Mouse (Mus musculus) embryo, embryonic 11 days (tissue): Measurements from ENCODE around the gene Fcnb.

Experiments
- DNase-seq: peaks from one replicate; pipeline ENCODE4 v3.0.0-alpha.2; 2015

Gene Fcnb

GRCm38 (mm10) chr2:28075616-28076187 lies 9.0 kb downstream of the Fcnb start:
- no peak for DNase-seq

DNA sequence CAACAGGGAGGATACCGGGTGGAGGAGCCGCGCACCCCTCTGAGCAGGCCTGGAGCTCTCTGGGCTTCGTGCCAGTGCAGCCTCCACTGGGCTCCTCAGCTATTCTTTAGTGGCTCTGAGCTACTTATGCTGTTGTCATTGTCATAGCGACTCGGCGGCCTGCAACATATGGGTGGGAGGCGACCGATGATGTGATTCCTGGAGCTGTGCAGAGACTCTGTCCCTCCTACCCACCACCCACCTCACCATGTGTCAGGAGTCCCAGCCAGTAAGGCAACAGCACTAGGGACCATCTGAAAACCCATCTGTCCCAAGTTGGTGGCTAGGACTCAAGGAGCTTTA lies 16.2 kb downstream of the Fcnb start:
- DNase-seq: no peak

- no peak for DNase-seq
Observed at GRCm38 (mm10) chr2:28067821-28068536, 16.7 kb downstream of the Fcnb start.

GRCm38 (mm10) chr2:28067175-28067574 lies 17.5 kb downstream of the Fcnb start:
- no peak for DNase-seq

- no peak for DNase-seq
Observed at GRCm38 (mm10) chr2:28066686-28067085, 18.0 kb downstream of the Fcnb start.

DNA sequence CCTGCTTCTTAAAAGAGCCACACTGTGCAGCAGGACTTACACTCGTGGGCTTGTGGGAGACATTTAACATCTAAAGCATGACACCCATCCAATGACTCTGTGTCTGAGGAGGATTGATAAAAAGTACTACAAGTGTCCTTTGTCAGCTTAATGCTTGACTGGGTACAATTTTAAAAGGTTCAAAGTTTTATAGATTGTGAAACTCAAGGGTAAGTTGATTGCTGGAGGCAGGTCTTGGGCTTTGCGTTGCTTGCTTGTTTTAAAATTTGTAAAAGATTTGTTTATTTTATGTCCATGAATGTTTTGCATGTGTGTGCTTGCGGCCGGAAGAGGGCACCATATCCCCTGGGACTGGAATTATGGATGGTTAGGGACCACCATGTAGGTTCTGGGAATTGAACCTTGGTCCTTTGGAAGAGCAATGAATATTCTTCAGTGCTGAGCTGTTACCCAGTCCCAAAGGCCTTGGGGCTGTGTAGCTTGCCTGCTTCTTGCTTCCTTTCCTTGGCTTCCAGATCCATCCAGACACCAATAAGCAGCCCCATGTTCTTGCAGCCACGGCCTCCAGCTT lies 19.5 kb downstream of the Fcnb start:
- no peak for DNase-seq

- no peak for DNase-seq
Observed at GRCm38 (mm10) chr2:28064339-28065080, 20.2 kb downstream of the Fcnb start.

- DNase-seq: no peak
Observed at GRCm38 (mm10) chr2:28063711-28064338, 20.9 kb downstream of the Fcnb start.

DNA sequence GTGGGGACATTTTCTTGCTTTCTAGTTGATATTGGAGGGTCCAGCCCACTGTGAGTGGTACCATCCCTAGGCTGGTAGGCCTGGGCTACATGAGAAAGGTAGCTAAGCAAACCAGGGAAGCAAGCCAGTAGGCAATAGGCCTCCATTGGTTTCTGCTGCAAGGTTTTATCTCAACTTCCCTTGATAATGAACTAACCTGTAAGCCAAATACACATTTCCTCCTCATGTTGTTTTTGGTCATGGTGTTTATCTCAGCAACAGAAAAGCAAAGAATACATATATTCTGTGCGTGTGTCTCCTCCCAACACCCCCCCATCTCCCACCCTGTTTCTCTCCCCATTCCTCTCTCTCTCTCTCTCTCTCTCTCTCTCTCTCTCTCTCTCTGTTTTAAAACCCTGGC lies 24.8 kb downstream of the Fcnb start:
- DNase-seq: no peak

DNA sequence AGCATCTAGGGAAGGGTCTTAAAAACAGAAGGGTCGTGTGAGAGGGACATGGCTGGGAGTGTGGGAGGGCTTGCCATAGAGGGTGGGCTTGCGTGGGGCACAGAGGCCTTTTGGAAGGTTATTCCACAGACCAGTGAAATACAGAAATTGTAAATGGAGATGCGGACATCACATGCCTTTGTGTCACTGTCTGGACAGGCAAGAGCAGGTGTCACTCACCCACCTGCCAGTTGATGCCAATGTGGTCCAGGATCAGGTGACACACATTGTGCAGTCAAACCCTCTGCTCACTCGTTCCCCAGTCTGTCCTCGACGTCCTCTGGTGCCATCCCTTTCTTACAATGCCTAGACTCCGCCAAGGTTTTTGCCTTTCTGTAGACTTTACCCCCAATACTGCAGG lies 37.6 kb downstream of the Fcnb start:
- no peak for DNase-seq

GRCm38 (mm10) chr2:28046311-28046710 lies 38.4 kb downstream of the Fcnb start:
- DNase-seq: no peak

DNA sequence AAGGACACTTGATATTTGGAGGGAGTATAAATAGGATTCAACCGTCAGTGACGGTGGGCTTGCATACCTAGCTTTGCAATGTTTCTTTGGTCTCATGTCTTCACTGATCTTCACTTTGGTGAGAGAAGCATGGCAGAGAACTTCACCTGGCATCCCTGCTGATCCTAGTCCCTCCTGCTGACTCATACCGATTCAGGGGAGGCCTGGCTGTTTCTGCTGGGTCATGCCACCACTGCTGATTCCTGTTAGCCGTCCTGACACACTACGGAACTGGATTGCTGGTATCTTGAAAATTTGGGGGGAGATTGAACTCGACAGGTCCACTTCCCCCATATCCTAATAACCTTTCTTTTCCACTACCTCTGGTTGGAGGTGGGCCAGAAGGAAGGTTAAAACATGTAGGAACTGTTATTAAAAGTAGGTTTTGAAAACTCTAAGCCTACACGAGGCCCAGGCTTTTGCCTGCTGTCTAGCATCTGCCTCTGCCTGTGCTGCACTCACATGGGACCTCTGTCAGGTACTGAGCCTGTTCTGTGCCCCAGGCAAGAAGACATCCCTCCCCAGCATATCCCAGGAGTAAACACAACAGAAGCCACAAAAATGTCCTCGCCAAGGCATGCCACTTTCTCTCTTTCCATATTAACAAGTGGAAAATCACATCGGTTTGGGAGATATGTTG lies 39.6 kb downstream of the Fcnb start:
- no peak for DNase-seq

GRCm38 (mm10) chr2:28040466-28040865 lies 44.2 kb downstream of the Fcnb start:
- no peak for DNase-seq

- no peak for DNase-seq
Observed at GRCm38 (mm10) chr2:28039647-28040325, 44.9 kb downstream of the Fcnb start.

DNA sequence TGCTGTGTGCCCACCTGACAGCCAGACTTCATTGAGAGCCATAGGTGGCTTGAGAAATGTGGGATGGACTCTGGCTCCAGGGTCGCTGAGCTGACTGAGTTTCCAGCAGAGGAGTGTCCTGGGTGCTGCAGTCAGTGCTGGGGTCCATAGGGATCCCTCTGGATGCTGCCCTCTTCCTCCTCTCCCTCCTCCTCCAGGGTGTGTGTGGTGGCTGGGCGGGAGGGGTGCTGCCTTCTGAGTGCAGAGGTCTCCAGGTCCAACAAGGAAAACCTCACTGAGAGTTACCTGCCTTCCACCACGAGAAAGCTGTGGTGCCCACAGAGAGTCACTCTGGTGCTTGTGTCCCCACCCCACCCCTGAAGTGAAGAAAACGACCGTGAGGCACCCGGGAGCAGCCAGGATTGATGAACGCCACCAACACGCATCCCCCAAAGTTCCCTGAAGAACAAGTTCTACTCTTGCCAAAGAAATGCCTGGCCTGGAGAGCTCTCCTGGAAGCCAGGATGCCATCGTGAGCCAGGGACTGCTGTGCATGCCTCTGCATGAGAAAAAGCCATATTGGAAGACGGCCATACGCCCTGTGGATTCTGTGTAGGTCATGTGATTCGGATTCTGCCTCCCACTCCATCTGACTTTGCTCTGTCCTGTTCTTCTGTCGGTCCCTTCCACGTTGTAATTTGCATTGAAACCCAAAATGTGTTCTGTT lies 46.1 kb downstream of the Fcnb start:
- DNase-seq: no peak

- DNase-seq: no peak
Observed at GRCm38 (mm10) chr2:28037505-28038390, 46.9 kb downstream of the Fcnb start.

DNA sequence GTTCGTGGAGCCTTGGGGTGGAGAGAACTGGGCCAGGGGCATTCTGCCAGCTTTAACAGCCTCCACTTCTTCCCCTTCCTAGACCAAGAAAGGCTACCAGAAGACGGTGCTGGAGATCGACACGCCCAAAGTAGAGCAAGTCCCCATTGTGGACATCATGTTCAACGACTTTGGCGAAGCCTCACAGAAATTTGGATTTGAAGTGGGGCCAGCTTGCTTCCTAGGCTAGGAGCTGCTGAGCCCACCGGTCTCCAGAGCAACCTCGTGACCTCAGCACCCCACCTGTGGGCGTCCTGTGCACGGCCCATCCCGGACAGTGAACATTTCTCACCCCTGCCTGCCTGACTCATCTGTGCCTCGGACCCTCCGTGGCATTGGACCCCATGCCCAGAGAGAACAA lies 47.9 kb downstream of the Fcnb start:
- no peak for DNase-seq

DNA sequence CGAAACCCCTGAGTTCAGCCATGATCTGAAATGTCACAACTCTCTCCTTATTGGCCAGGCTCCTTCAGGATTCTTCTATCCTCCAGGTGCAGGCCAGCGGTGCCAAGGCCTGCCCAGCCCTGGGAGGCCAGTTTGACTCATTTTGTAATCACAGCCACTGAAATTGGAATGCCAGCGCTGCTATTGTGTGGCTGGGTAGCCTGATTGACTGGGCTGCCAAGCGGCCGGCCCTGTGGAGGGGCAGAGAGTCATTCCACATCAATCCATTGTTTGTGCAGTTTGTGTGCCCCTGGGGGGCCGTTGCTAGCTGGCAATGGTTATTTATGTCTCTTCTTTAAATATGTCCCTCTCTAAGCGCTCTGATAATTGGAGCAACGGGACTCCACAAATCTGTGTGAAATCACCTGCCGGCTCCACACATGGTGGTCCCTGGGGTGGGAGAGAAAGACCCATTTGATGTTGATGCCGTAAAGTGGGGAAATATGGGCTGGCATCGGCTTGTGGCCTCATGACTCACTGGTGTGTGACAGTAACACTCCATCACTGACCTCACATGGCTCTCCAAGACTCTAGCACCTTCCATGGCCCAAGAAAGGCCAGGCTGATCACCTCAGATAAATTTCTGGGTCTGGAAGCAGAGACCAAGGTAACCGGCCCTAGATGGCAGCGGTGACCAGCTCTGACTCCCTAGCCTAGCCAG lies 50.5 kb downstream of the Fcnb start:
- no peak for DNase-seq

- no peak for DNase-seq
Observed at GRCm38 (mm10) chr2:28032469-28032868, 52.2 kb downstream of the Fcnb start.

DNA sequence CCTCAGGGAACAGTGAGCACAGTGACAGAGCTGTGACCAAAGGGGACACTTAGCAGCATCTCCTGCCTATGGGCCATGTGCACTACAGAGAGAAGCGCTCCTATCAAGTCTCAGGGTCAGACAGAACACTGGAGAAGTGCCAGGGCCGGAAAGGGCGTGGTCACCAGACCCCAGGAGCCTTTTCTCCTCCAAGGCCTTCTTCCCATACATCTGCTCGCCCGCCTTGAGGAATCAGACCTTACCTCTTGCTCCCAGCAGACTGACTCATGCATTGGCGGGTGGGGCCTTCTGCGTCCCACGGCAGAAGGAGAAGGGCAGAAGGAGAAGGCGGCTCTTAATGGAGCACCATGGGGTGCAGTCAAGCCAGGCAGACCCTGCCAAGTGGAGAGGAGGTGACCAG lies 52.8 kb downstream of the Fcnb start:
- no peak for DNase-seq
